Mouse (Mus musculus): ENCODE measurements around the gene Mettl5.
"Not testable (repeated sequence)": the region's sequence is repeated elsewhere in the genome, so short reads cannot be mapped to it uniquely, and the experiment has no call there.

Mettl5 gene

DNA sequence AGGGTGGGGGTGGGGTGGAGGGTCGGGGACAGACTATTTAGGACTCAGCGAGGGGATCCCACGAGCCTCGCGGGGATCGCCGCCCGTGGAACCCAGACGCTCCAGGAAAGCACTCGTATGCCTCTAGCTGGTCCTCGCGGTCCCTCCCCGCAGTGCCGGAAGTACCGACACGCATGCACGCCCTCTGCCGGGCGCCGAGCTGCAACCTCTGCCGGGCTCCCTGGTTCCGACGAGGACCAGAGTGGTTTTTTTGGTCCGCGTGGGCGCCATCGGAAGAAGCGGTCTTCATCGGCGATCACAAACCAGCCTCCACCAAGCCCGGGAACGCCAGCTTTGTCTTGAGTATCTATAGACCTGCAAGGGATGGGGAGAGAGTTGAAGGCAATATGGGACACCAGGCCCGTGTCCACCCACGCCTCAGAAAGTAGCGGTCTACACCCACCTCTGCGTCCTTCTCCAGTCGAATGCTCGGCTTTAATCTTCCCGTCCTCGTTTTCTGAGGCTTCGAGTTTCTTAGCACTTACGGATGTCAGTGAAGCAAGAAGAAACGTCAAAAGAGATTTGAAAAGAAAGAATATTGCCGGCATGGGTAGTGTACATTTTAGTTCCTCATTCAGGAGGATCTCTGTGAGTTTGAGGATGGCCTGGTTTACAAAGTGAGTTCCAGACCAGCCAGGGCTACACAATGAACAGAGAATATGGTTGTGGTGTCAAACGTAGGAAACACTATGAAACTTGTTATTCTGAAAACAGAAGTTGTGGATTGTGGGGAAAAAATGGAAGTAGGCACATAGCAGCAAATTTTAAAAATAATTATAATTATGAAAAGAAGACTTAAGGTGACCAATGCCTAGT lies at the start of gene Mettl5:
Mettl5 (minus strand) TSS at position 165 of the 855 bp plus-strand sequence.
- peak; percentile 91 for DNase-seq

DNA sequence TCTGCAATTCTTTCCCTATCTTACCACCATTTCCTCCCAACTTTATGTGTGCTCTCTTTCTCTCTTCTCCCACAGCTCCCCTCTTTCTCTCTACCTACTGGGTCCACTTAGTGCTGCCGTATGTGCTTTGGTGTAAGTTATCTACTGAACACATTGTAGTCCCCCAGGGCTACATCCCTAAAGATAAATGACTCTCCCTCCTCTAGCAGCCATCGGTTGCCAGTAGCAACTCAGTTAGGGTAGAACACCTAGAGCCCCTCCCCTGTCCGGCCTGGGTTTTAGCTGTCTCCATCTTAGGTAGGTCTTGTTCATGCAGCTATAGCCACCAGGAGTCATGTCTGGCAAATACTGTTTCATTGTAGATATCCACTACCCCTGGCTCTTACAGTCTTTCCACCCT lies 39.5 kb upstream of the Mettl5 start:
- DNase-seq = no peak

DNA sequence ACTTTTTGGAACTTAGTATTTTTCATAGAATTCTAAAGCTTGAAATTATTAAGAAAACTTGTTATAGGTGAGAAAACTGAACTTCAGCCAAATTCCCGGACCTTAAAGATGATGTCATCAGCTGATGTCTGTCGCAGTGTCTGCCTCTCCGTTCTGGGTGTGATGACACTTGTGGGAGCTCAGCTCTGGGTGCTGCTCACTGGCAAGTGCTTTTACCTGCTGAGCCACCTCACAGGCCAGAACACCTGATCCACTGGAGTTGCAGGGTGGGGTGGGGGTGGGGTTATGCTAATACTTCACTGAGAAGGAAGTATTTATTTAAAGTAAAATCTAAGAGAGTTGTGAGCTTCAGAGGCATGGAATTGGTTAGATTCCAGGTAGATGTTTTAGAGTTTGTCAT lies 31.9 kb upstream of the Mettl5 start:
- DNase-seq = no peak

DNA sequence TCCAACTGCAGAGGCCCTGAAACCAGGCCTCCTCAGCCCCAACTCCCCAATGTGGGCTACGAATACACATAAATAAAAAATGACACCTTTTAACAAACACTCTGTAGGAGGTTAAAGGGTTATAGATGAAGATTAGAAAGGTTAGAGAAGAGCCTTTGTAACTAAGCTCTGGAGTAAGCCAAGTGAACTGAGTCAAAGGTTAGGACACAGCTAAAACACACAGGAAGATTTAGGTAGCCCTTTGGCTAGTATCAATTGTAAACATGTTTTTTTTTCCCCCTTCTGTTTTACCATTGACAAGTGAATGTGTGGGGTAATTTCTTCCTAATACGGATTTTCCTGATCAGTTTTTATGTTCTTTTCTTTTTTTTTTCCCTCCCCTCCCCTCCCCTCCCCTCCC lies 27.4 kb upstream of the Mettl5 start:
- DNase-seq = no peak

DNA sequence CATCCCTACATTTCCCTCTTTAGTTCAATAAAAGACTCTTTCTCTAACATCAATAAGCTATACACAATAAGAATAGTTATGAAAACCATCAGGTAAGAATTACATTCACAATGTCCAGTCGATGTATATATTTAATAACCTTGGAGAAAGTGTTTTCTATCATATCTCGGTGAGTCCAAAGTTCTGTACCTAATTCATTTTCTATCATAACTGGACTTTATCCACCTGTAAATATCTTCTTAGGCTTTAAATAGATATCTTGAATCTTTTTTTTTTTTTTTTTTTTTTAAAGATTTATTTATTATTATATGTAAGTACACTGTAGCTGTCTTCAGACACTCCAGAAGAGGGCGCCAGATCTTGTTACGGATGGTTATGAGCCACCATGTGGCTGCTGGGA lies 22.0 kb upstream of the Mettl5 start:
- not testable (repeated sequence) for DNase-seq

DNA sequence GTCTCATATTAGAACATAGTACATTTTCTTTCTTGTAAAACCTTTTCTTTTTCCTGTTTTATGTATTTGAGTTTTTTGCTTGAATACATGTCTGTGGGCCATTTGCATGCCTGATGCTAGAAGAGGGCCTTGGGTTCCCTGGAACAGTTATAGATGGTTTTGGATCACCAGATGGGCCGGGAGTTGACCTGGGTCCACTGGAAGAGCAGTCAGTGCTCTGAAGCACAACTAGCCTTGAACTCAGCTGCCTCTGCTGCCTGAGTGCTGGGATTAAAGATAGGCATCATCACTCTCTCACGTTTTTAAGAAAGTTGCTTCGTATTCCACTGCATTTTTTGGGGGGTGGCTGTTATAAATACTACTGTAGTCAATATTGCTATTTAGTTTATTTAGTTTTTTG lies 18.1 kb upstream of the Mettl5 start:
- DNase-seq = no peak

DNA sequence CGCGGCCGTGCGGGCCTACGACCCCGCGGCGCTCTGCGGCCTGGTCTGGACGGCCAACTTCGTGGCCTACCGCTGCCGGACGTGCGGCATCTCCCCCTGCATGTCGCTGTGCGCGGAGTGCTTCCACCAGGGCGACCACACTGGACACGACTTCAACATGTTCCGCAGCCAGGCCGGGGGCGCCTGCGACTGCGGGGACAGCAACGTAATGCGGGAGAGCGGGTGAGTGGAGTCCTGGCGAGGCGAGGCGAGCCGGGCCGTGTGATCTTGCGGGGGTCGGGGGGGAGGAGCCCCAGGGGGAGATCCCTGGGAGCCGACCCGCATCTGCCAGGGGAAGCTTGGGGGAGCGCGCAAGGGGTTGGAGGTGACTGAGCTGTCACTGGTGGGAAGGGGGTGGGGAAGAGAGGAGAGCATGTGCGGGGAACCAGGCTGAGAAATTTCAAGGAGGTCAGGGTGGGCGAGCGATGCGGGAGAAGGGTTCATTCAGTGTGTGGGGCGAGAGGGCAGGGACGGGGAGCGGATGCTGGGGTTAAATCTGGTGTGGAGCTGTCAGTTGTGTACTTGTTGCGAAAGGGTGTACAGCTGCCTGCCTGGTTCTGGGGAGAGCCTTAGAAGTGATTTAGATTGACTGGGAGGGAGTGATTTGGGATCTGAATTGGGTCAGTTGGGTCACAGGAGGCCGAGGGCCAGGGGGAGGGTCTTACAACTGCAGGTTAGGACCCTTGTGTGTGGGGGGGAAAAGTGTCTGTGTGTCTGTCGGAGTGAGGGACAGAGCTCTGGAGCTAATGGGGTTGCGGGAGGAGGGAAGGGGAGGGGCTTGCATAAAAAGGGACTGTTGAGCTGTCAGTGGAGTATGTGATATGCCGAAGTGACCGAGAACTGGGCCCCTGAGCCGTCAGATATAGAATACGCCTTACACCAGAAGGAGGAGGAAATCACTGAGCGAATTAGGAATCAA lies 12.5 kb upstream of the Mettl5 start:
- DNase-seq = peak; percentile 75

DNA sequence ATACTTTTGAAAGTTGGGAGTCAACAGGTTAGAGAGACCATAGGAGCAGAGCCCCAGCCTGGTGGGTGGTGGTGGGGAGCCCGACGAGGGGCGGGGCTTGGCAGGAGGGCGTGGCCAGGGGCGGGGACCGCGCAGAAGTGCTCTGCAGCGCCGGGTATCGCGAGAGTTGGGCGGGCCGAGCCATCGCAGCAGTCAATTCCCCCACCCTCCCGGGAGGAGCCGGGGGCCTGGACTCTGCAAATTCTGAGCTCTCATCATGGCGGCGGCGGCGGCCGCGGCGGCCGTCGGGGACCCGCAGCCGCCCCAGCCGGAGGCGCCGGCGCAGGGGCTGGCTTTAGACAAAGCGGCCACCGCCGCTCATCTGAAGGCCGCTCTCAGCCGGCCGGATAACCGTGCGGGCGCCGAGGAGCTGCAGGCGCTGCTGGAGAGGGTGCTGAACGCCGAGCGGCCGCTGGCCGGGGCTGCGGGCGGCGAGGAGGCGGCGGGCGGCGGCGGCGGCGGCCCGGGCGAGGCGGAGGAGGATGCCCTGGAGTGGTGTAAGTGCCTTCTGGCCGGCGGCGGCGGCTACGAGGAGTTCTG lies 11.7 kb upstream of the Mettl5 start, which contains the start of gene Ubr3:
Ubr3 (plus strand) TSS at position 208 of the 579 bp plus-strand sequence.
- DNase-seq = peak; percentile 97

DNA sequence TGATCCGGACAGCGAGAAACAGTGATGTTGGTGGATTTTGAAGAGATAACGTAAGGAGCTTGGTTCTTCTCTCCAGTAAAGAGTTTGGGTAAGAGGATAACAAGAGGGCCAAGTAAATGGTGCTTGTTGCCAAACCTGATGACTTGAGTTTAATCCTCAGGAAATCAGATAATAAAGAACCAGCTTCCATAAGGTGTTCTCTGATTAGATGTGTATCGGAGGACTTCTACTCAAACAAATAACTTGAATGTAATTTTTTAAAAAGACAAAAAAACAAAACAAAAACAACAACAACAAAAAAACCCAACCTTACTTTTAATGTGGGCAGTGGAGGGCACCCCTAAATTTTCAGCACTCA lies 10.8 kb upstream of the Mettl5 start:
- DNase-seq = no peak

DNA sequence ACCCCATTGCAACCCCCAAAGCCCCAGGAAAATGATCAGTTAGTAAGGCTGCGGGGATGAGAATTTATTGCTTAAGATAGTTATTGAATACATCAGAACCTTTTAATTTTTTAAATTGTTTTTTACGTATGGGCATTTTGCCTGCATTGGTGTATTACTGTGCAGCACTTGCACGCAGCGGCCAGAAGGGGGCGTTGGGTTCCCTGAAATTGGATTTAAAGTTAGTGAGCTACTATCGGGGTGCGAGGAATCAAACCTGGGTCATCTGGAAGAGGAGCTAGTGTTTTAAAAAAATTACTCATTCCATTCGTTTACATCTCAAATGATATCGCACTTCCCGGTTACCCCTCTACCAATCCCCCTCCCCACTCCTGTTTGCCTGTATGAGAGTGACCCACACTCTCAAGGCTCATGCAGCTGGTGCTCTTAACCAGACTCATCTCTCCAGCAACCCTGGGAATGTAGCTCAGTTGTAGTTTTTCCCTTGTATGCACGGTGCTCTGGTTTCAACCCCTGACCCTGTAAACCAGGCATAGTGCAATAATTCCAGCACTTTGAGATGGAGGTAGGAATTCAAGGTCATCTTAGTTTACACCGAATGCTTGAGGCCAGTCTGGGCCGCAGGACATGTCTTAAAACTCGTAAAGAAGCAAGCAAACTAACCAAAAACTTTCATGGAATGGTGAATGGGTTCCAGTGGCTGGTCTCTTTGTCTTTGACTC lies 10.2 kb upstream of the Mettl5 start:
- no peak for DNase-seq

DNA sequence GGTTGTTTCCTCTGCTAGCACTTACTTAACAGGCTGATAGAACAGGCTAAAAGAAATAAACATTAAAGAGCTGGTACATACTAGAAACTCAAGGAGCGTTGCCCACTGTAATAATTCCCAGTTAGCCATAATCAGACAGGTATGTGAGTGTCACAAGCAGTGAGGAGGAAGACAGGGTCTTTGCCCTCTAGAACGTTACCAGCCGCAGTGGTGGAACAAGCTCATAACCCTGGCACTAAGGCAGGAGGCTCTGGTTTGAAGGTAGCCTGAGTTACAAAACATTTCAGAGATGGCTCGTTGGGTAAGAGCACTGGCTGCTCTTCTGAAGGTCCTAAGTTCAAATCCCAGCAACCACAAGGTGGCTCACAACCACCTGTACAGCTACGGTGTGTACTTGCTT lies 8.5 kb upstream of the Mettl5 start:
- DNase-seq = no peak

DNA sequence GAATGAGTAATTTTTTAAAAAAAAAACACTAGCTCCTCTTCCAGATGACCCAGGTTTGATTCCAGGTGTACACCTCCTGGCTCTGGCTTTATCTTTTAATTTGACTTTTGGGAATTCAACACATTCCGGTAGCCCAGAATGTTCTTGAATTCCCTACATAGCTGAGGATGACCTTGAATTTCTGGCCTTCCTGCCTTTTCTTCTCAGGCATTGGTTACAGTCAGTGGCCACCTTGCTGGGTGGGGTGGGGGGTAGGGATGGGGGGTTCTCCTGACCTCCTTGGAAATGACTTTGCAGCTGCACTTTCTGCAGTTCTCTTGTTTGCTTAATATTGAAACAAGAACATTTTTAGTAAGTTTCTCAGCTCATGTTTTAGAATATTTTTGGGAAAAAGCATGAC lies 7.7 kb upstream of the Mettl5 start:
- no peak for DNase-seq

DNA sequence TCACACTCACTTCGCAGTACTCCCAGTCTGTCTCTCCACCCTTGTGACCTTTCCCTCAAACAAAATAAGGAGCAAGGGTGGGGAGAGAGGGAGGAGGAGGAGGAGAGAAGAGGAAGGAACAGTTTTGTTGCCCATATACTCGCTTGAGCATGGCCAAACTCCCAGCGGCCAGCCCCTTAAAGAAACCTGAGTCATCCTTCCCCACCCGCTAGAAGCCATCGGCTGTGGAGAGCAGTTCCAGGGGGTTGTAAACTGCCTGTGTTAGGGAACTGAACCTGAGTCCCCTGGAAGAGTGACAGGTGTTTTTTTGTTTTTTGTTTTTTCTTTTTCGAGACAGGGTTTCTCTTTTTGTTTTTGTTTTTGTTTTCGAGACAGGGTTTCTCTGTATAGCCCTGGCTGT lies 5.4 kb upstream of the Mettl5 start:
- DNase-seq = no peak

DNA sequence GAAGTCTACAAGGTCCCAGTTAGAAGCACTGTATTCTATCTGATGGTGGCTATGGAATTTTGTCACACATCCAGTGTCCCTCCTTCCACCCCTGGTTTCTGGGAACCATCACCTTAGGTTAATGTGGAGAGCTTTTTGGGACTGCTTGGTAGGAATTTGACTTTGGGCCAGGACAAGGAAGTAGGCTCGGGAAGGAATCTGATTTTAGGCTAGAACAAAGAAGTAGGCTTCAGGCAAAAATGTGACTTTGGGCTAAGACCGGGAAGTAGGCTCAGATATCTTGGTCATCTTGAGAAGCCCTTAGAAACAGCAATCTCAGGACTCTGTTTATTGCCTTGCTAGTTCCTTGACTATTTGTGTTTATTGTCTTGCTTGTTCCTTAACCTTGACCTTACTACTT lies 3.5 kb upstream of the Mettl5 start:
- no peak for DNase-seq

DNA sequence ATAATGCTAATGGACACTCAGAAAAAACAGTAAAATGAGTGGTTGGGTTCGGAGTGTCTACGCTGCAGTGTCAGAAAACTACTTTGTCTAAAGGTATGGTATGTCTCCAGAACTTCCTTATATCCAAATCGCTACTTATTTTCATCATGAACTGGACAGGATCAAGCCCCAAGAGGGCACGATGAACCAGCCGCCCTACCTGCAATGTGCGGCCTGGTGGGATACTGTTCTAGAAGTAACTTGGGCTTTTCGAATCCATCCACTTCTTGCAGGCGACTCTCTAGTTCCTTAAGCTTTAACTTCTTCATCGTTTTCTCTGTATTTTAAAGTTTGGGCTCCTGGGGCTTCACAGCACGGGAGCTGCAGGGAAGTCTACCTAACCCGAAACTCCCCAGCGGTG lies 365 bp downstream of the Mettl5 start:
- DNase-seq = no peak

DNA sequence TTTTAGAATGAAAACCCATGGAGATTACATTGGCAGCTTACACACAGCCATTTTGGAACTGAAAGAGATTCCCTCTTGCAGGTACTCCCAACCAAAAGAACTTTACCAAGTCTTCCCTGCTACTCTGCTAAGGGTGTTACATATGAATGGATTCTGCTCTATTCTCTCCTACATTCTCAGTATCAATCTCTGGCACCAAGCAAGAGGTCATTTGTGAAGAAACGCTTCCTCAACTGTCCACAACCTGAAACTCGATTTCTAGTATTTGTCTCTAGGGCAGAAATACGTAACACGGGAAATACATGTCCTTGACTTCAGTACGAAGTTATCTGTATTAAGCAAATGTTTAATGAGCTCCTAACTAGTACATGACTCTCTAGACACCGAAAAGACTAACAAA lies 834 bp downstream of the Mettl5 start:
- no peak for DNase-seq

DNA sequence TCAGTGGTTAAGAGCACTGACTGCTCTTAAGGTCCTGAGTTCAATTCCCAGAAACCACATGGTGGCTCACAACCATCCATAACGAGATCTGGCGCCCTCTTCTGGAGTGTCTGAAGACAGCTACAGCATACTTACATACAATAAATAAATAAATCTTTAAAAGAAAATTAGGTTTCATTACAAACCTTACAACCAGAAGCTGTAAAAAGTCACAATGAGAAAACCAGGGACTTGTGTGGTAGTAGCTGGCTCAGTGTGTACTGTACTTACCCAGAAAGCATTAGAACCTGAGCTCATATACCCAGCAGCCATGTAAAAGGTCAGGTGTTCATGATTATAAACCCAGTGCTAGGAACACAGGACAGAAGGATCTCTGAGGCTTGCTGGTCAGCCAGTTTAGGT lies 1.4 kb downstream of the Mettl5 start:
- DNase-seq = no peak

DNA sequence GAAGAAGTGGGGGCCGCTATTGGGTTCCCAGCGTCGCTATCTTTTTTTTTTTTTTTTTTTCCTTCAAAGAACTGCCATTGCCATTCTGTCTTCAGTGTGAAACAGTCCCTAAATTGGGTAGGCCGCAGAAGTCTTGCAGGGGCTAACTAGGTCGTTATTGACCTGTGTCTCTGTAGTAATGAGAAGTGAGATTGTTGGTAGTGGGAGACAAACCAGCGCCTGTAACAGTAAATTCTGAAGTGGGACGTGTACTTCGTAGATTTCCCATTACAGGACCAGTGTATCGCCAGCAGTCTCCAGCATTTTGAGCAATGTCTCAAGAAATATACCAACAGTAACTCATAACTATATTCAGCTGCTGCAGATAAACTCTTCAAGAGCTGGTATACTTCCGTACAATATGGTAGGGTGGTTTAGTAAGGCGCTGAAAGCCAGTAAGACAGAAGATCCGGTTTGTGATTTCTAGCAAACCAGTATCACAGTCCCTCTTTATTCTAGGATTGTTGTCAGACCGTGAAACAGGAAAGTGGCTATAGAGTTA lies 23.2 kb downstream of the Mettl5 start:
- DNase-seq = no peak

DNA sequence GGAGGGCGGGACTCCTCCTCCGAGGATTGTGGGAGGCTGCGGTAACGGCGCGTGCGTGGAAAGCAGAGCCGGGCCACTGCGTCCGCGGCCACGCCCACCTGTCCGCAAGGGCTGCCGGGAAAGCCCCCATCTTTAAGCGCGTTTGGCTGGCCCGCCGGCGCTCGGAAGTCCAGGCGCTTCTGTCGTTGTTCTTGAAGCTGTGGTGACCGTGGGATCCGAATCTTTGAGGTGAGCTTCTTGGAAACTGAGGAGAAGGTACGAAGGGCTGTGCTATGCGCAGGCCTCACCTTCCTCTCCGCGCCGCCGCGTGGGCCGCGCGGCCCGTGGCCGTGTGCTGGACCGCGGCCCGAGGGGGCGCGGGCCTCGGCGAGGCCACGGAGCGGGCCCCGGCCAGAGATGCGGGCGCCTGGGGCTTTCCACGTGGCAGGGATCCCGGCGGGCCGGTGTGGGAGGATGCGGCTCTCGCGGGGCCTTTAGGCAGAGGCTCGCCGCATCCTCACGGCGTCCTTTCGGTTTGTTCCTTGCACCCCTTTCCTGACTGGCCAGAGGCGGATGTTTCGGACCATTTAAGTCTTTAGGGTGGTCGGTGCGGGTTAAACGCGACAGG lies 23.8 kb downstream of the Mettl5 start, which contains the start of gene Ssb:
Ssb (plus strand) TSS at position 78 of the 607 bp plus-strand sequence.
- peak; percentile 95 for DNase-seq

DNA sequence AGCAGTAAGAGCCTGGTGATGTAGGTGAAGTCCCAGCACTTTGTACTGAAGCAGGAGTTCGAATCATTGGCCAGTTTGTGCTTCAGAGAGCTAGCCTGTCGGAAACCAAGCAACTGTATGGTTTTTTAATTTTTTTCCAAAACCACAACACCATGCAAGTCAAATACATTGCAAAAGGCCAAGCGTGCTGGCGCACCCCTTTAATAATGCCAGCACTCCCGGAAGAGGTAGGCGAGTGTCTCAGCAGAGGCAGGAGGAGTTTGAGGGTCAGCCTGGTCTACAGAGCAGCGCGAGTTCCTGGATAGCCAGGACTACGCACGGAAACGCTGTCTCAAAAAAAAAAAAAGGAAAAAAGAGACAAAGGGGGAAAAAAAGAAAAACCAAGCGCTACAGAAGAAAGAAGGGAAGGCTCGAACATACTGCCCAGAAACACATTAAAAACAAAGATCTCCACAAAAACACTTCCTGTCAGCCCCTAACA lies 24.4 kb downstream of the Mettl5 start:
- DNase-seq = no peak

DNA sequence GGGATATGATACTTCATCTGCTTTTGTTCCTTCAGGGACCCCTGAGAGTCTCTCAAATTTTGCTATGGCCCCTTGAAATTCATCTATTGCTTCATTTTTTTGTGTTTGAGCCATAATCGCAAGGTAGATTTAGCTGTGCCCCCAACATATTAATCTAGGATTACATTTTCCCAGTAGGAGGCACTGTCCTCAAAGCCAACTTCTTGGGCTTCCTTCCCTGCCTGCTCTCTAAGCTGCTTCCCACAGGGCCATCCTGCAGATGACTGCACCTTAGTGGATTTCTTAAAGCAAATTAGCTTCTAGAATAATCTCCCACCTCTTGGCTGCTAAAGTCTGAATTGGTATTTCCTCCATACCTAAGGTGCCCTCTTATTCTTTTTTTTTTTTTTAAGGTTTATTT lies 27.5 kb downstream of the Mettl5 start:
- DNase-seq = peak; percentile 51

DNA sequence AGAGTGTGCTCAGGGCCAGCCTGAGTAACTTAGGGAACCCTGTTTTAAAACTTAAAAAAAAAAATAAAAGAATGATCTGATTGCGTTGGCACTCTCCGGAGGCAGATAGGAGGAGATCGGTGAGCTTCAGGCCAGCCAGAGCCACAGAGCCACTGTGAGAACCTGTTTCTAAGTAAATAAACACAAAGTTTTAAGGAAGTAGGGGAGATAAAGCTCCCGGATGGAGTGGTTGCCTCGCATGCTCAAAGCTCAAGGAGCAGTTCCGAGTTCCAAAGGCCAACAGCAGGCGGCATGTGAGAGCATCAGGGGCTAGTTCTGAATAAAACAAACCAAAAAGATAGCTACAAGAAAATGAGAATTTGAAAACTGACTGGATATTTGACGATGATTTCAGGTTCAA lies 29.0 kb downstream of the Mettl5 start:
- no peak for DNase-seq

Data from retina, postnatal 1 day (tissue).